Mouse (Mus musculus) stomach, embryonic 14.5 days (tissue): ENCODE data around the gene Cab39. TPM values are rescaled to one million over a fixed set of nuclear protein-coding genes. Genes with fewer than 3 reads are reported as not detected.

ENCODE experiments used
- ATAC-seq: fragments of 200-750 bp; cut with Nextera tagmentation; 2 replicates; pipeline ENCODE4 v1.8.0; 2017; ENCODE audit warnings: low read depth, moderate TSS enrichment; ENCODE audit not compliant: insufficient number of reproducible peaks, insufficient read depth, low FRiP score
- H3K27ac ChIP-seq: fragments of 300-500 bp; sonication (generic); 2 replicates; pipeline ENCODE4 v1.5.1; 2014; ENCODE audit warnings: mild to moderate bottlenecking, low read length, moderate library complexity, mixed read lengths
- H3K27me3 ChIP-seq: fragments of 300-500 bp; sonication (generic); 2 replicates; pipeline ENCODE4 v1.6.1; 2014; ENCODE audit warnings: low read length, control low read depth, mixed read lengths; ENCODE audit not compliant: control insufficient read depth, insufficient read depth
- H3K36me3 ChIP-seq: fragments of 300-500 bp; sonication (generic); 2 replicates; pipeline ENCODE4 v1.6.1; 2014; ENCODE audit warnings: mild to moderate bottlenecking, control low read depth, low read length, moderate library complexity, mixed read lengths; ENCODE audit not compliant: control insufficient read depth, insufficient read depth
- H3K4me1 ChIP-seq: fragments of 300-500 bp; sonication (generic); 2 replicates; pipeline ENCODE4 v1.6.1; 2014; ENCODE audit warnings: low read length, control low read depth, mixed read lengths; ENCODE audit not compliant: control insufficient read depth, insufficient read depth
- H3K4me2 ChIP-seq: fragments of 300-500 bp; sonication (generic); replicated peaks from 2 replicates; pipeline ENCODE4 v1.6.1; 2014; ENCODE audit warnings: low read depth, low read length, control low read depth
- H3K4me3 ChIP-seq: fragments of 300-500 bp; sonication (generic); 2 replicates; pipeline ENCODE4 v1.5.1; 2014; ENCODE audit warnings: low read depth, low read length, control low read depth
- H3K9ac ChIP-seq: fragments of 300-500 bp; sonication (generic); replicated peaks from 2 replicates; pipeline ENCODE4 v1.6.1; 2014; ENCODE audit warnings: low read depth, mild to moderate bottlenecking, control low read depth, low read length, moderate library complexity, mixed read lengths
- H3K9me3 ChIP-seq: fragments of 300-500 bp; sonication (generic); 2 replicates; pipeline ENCODE4 v1.6.1; 2016; ENCODE audit warnings: low read depth, low read length, control low read depth; ENCODE audit not compliant: control insufficient read depth
- WGBS: fragments of 180-500 bp; shearing (Covaris S2); extraction: QIAGEN DNeasy Blood & Tissue Kit; methylation state at CpG from one replicate; pipeline ENCODE4 v1.1.7; 2014; 5-methylcytosine and 5-hydroxymethylcytosine counted together
- polyA plus RNA-seq: library from polyadenylated mRNA; unstranded; fragments of >200 nt; fragmentation: Nextera tagmentation; extraction: Ambion mirVana; gene quantifications from 2 replicates; pipeline ENCODE4 v1.2.1, GENCODE M21; 2014

Gene Cab39
- polyA plus RNA-seq, 1 experiment from 2014 or later = 52.1 TPM

GRCm38 (mm10) chr1:85758231-85758968 lies 34.8 kb upstream of the Cab39 start:
- Histone ChIP-seq H3K4me3 (no peak overlapping the region), H3K36me3 (no peaks in the 10 kb centered on the region), H3K27me3 (no peaks in the 10 kb centered on the region), H3K9ac (no peak overlapping the region), H3K4me1 (no peaks in the 10 kb centered on the region), H3K27ac (no peak overlapping the region), H3K4me2 (no peak overlapping the region), H3K9me3 (no peaks in the 10 kb centered on the region)
- WGBS = 26% methylated on average over 14 of the region's 14 CpGs
- ATAC-seq = no peak

- H3K36me3 ChIP-seq = no peaks in the 10 kb centered on the region
- H3K27me3 ChIP-seq = no peaks in the 10 kb centered on the region
- H3K9me3 ChIP-seq = no peaks in the 10 kb centered on the region
- H3K9ac ChIP-seq = no peak overlapping the region
- H3K4me2 ChIP-seq = no peak overlapping the region
- no peak overlapping the region for H3K27ac ChIP-seq
- no peak overlapping the region for H3K4me3 ChIP-seq
- no peaks in the 10 kb centered on the region for H3K4me1 ChIP-seq
- WGBS = 22% methylated on average over 1 of the region's 1 CpGs
- no peak for ATAC-seq
Observed at GRCm38 (mm10) chr1:85758969-85759293, 34.3 kb upstream of the Cab39 start.

DNA sequence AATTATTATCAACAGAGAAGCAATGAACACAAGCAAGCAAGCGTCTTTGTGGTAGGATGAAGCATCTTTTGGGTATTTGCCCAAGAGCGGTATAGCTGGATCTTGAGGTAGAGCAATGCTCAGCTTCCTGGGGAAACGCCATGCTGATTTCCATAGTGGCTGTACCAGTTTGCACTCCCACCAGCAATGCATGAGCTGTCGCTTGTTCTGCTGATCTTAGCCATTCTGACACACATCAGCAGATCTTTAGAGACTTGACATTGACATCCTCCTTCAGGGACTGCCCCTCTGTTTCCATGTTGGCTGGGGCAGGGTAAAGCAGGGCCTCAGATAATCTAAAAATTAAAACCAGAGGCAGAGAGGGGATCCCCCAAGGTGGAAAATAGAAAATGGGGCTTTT lies 31.6 kb upstream of the Cab39 start:
- no peaks in the 10 kb centered on the region for H3K4me1 ChIP-seq
- ATAC-seq = no peak
- WGBS = 88% methylated on average over 4 of the region's 4 CpGs

GRCm38 (mm10) chr1:85763386-85763785 lies 29.9 kb upstream of the Cab39 start:
- Histone ChIP-seq H3K4me1 (no peaks in the 10 kb centered on the region), H3K9me3 (no peaks in the 10 kb centered on the region), H3K4me3 (no peak overlapping the region), H3K36me3 (no peaks in the 10 kb centered on the region), H3K9ac (no peak overlapping the region), H3K27ac (no peak overlapping the region), H3K27me3 (no peaks in the 10 kb centered on the region), H3K4me2 (no peak overlapping the region)
- WGBS = 78% methylated on average over 6 of the region's 6 CpGs
- ATAC-seq = no peak

More for the DNA sequence above, 31.6 kb upstream of the Cab39 start:
- H3K27ac ChIP-seq = no peak overlapping the region
- H3K4me3 ChIP-seq = no peak overlapping the region
- H3K36me3 ChIP-seq = no peaks in the 10 kb centered on the region
- H3K27me3 ChIP-seq = no peaks in the 10 kb centered on the region
- H3K9ac ChIP-seq = no peak overlapping the region
- H3K9me3 ChIP-seq = no peaks in the 10 kb centered on the region
- H3K4me2 ChIP-seq = no peak overlapping the region

DNA sequence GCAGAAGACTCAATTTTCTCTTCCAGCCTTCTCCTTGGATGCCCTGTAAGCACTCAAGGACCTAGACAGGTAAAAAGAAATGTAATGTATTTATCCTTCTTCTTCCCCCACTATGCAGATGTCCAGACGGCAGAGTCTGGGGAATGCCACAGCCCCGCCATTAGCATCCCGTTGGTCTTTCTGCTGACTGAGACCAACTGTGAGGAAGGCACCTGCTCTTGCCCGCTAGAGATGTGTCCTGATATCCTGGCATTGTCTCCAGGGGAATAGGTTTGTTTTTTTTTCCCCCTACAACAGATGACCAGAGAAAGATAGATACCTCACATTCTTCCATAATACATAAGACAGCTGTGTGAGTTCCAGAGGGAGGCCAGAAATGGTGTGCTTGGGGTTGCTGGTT lies 28.9 kb upstream of the Cab39 start:
- Histone ChIP-seq H3K4me1 (no peaks in the 10 kb centered on the region), H3K27ac (no peak overlapping the region), H3K27me3 (no peaks in the 10 kb centered on the region), H3K9ac (no peak overlapping the region), H3K36me3 (no peaks in the 10 kb centered on the region), H3K4me2 (no peak overlapping the region), H3K9me3 (no peaks in the 10 kb centered on the region), H3K4me3 (no peak overlapping the region)
- WGBS = 80% methylated on average over 4 of the region's 4 CpGs
- no peak for ATAC-seq

GRCm38 (mm10) chr1:85766120-85766519 lies 27.1 kb upstream of the Cab39 start:
- no peak overlapping the region for H3K4me2 ChIP-seq
- no peaks in the 10 kb centered on the region for H3K36me3 ChIP-seq
- H3K27me3 ChIP-seq = no peaks in the 10 kb centered on the region
- ATAC-seq = no peak
- 57% methylated on average over 3 of the region's 3 CpGs for WGBS
- H3K4me3 ChIP-seq = no peak overlapping the region
- no peak overlapping the region for H3K9ac ChIP-seq
- no peaks in the 10 kb centered on the region for H3K9me3 ChIP-seq
- H3K27ac ChIP-seq = no peak overlapping the region
- no peaks in the 10 kb centered on the region for H3K4me1 ChIP-seq

DNA sequence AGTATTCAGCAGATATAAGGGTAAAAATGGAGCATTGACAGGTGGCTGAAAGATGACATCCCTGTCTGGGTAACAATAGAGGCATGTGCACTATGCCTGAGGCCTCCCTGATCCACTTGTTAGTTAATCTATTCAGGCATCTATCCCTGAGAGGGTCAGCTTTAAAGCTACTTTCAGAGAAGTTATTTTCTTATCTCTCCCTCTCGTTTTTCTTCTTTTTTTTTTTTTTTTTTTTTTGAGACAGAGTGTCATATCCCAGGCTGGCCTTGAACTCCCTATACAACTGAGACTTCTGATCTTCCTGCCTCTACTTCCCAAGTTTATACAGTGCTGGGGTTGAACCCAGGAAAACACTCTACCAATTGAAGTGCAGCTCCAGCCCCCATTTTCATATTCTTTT lies 25.5 kb upstream of the Cab39 start:
- H3K27me3 ChIP-seq = no peaks in the 10 kb centered on the region
- no peaks in the 10 kb centered on the region for H3K9me3 ChIP-seq
- no peak overlapping the region for H3K4me2 ChIP-seq
- H3K36me3 ChIP-seq = no peaks in the 10 kb centered on the region
- 64% methylated on average over 1 of the region's 1 CpGs for WGBS
- H3K27ac ChIP-seq = no peak overlapping the region
- H3K4me1 ChIP-seq = no peaks in the 10 kb centered on the region
- no peak overlapping the region for H3K9ac ChIP-seq
- no peak overlapping the region for H3K4me3 ChIP-seq
- no peak for ATAC-seq

- no peak overlapping the region for H3K4me3 ChIP-seq
- H3K36me3 ChIP-seq = no peaks in the 10 kb centered on the region
- H3K27ac ChIP-seq = no peak overlapping the region
- 66% methylated on average over 3 of the region's 3 CpGs for WGBS
- ATAC-seq = no peak
- H3K9me3 ChIP-seq = no peaks in the 10 kb centered on the region
- H3K9ac ChIP-seq = no peak overlapping the region
- no peaks in the 10 kb centered on the region for H3K27me3 ChIP-seq
- no peak overlapping the region for H3K4me2 ChIP-seq
- H3K4me1 ChIP-seq = no peaks in the 10 kb centered on the region
Observed at GRCm38 (mm10) chr1:85771976-85772375, 21.3 kb upstream of the Cab39 start.

DNA sequence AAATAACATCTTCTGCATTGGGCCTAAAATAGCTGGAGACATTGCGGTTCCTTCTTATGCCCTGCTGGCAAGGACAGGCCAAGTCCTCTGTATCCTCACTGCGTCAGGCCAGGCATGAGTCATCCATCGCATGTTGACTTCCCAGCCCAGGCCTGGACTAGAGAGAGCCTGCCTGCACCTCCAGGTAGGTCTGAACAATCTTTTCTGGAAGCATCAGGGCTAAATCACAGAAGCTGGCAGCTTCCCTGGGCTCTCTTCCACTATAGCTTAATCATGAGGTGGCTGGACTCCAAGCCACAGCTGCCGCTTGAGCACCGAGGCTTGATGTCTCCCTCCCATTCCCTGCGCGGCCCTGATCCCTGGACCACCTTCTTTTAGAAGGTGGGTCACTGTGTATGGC lies 18.1 kb upstream of the Cab39 start:
- Histone ChIP-seq H3K36me3 (no peaks in the 10 kb centered on the region), H3K27ac (no peak overlapping the region), H3K27me3 (no peaks in the 10 kb centered on the region), H3K4me3 (no peak overlapping the region), H3K4me2 (no peak overlapping the region), H3K9ac (no peak overlapping the region), H3K9me3 (no peaks in the 10 kb centered on the region), H3K4me1 (no peaks in the 10 kb centered on the region)
- 82% methylated on average over 7 of the region's 7 CpGs for WGBS
- no peak for ATAC-seq
